Mouse (Mus musculus) hindbrain, embryonic 12.5 days (tissue): ENCODE measurements at regions not wholly inside any gene's neighbourhood (a gene's known extent, or its start where the extent isn't known, plus 50 kb on each side); places are given as distances from the start of the nearest gene placed in this dataset.

ENCODE experiments used
- ATAC-seq: fragments of 200-750 bp; cut with Nextera tagmentation; 2 replicates; pipeline ENCODE4 v1.8.0; 2017; ENCODE audit warnings: moderate TSS enrichment; ENCODE audit not compliant: low FRiP score
- H3K27ac ChIP-seq: fragments of 300-500 bp; sonication (generic); 2 replicates; pipeline ENCODE4 v1.5.1; 2016; ENCODE audit warnings: mild to moderate bottlenecking
- H3K27me3 ChIP-seq: fragments of 300-500 bp; sonication (generic); 2 replicates; pipeline ENCODE4 v1.6.1; 2016; ENCODE audit warnings: mild to moderate bottlenecking
- H3K36me3 ChIP-seq: fragments of 300-500 bp; sonication (generic); 2 replicates; pipeline ENCODE4 v1.6.1; 2016; ENCODE audit warnings: mild to moderate bottlenecking
- H3K4me1 ChIP-seq: fragments of 300-500 bp; sonication (generic); 2 replicates; pipeline ENCODE4 v1.6.1; 2016
- H3K4me2 ChIP-seq: fragments of 300-500 bp; sonication (generic); replicated peaks from 2 replicates; pipeline ENCODE4 v1.6.1; 2016; ENCODE audit warnings: mild to moderate bottlenecking
- H3K4me3 ChIP-seq: fragments of 300-500 bp; sonication (generic); 2 replicates; pipeline ENCODE4 v1.5.1; 2016; ENCODE audit warnings: mild to moderate bottlenecking
- H3K9ac ChIP-seq: fragments of 300-500 bp; sonication (generic); 2 replicates; pipeline ENCODE4 v1.6.1; 2016; ENCODE audit warnings: mild to moderate bottlenecking, moderate library complexity
- H3K9me3 ChIP-seq: fragments of 300-500 bp; sonication (generic); replicated peaks from 2 replicates; pipeline ENCODE4 v1.6.1; 2016; ENCODE audit warnings: mild to moderate bottlenecking
- WGBS: fragments of 180-500 bp; shearing (Covaris S2); methylation state at CpG from one replicate; pipeline ENCODE4 v1.1.7; 2016; 5-methylcytosine and 5-hydroxymethylcytosine counted together

DNA sequence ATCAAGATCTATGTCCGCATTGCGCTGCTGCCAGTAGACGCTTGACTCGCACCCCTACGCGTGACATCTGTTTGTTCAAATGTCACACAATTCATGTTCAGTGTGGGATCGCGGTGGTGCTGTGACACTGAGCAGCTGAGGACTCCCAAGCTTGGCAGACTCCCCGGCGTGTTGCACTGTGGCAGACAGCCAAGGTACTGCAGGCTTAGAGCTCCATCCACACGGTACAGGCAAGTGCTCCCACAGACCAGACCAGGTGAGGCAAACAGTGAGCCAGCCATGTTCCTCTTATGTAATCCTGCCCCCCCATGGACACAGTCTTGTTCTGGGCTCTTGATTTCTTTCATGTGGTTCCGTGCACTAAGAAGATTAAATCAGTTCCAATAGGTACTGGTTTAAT lies 205.5 kb upstream of the Myocd start:
- Histone ChIP-seq H3K4me1 (no peaks in the 10 kb centered on the region), H3K27ac (no peak overlapping the region), H3K4me2 (no peak overlapping the region), H3K27me3 (no peaks in the 10 kb centered on the region), H3K9me3 (no peaks in the 10 kb centered on the region), H3K4me3 (no peak overlapping the region), H3K36me3 (no peaks in the 10 kb centered on the region), H3K9ac (no peak overlapping the region)
- no peak for ATAC-seq
- WGBS = 92% methylated on average over 12 of the region's 12 CpGs

DNA sequence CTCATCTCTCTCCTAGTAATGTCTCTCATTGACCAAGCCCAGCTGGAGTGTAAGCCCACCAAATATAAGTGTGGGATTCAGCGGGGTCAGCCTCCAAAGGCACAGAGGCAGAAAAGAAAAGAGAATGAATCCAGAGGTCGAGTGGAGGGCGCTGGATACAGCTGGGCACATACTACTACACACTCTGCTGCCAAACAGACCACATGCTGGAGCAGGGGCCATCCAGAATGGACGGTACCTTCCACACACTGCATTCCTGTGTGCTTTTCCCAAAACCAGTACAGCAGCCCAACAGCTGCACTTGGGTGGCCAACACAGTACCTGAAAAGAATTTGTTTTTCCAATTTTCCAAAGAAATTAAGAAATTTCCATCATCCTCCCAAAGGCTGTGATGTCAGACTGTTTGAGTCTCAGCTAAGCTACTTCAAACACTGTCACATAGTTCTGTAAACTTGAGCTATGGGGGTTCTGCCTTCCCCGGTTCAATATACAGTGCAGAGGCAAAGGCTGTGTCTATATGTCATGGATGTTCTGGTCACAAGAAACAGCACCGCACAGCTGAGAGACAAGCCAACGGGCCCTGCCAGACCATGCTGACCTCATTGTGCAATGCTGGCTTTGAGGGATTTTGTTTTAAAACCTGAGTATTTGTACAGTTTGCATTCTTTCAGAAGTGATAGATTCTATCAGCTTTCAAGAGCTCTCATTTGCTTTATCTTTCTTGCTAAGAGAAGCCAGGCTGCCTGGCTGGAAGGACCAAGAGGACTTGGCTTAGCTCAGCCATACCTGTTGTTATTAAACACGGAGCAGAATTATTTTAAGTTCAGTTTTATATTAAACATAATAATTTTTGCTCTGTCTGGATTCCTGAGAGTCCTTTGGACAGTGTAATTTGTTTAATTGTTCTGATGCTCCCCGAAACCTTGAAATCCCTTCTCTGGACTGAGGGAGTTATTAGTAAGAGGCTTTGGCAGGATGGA lies 200.3 kb upstream of the Myocd start:
- Histone ChIP-seq H3K4me2 (no peak overlapping the region), H3K9me3 (no peaks in the 10 kb centered on the region), H3K27me3 (no peaks in the 10 kb centered on the region), H3K27ac (no peak overlapping the region), H3K36me3 (no peaks in the 10 kb centered on the region), H3K4me1 (no peaks in the 10 kb centered on the region), H3K9ac (no peak overlapping the region), H3K4me3 (no peak overlapping the region)
- WGBS = 84% methylated on average over 9 of the region's 9 CpGs
- no peak for ATAC-seq

DNA sequence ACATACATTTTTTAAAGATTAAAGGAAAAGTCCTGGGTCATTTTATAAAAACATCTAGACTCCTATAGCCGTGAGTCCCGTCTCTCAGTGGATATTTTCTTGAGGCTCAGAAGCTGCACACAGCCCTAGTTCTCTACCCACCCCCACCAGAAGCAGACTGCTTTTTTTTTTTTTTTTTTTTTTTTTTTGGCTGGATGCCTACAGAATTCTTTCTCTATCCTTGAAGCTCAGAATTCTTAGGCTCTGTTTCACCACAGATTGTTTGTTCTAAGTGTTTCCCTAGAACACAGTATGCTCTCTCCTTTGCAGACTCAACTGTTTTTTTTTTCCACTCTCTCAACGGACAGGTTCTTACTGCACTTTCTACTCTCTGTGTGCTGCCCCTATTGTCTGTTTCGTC lies 191.3 kb upstream of the Myocd start:
- H3K4me1 ChIP-seq = no peaks in the 10 kb centered on the region
- 76% methylated on average over 4 of the region's 4 CpGs for WGBS
- H3K36me3 ChIP-seq = no peaks in the 10 kb centered on the region
- no peak overlapping the region for H3K4me2 ChIP-seq
- ATAC-seq = no peak
- no peak overlapping the region for H3K27ac ChIP-seq
- no peaks in the 10 kb centered on the region for H3K9me3 ChIP-seq
- no peaks in the 10 kb centered on the region for H3K27me3 ChIP-seq
- no peak overlapping the region for H3K4me3 ChIP-seq
- no peak overlapping the region for H3K9ac ChIP-seq

DNA sequence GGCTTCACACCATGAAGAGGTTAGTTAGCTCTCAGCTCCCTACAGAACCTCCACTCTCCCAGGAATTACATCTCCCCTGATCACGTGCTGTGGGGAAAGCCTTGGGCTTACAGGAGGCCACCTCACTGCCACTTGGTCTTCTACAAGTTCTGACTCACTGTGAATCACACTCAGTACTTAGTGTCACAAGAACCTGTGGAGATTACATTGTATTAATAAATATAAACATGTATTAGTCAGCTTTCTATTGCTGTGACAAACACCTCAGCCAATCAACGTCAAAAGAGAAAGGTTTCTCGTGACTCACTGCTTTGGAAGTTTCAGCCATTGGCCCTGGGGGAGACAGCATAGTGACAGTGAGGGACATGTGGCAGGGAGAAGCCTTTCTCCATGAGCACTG lies 178.6 kb upstream of the Myocd start:
- H3K9ac ChIP-seq = no peak overlapping the region
- ATAC-seq = no peak
- H3K36me3 ChIP-seq = no peaks in the 10 kb centered on the region
- H3K4me3 ChIP-seq = no peak overlapping the region
- 84% methylated on average over 3 of the region's 3 CpGs for WGBS
- H3K27me3 ChIP-seq = no peaks in the 10 kb centered on the region
- no peaks in the 10 kb centered on the region for H3K9me3 ChIP-seq
- no peak overlapping the region for H3K4me2 ChIP-seq
- H3K27ac ChIP-seq = no peak overlapping the region
- H3K4me1 ChIP-seq = no peaks in the 10 kb centered on the region

DNA sequence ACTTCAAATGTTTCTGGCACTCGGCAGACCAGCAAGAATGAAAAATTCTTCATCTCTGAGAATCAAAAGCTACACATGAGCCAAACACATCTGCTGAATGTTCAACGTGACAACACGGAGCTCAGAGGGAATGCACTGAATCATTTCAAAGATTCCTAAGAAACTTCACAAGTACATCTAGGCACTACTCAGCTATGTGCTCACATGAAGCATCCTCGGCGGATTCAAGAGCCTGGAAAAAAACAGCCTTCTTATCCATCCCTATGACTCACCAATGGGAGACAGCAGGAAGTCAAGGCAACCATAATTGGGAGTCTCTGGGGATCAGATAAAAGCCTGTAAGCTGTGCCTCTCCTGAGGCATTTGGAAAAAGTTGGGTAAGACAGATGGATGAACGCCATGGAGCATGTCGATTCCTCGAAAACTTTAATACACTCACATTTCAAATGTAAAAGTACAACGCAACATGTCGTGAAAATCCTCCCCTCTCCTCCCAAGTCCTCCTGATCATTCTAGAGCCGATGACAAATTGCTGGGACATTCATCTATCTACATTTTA lies 173.8 kb upstream of the Myocd start:
- ATAC-seq = no peak

DNA sequence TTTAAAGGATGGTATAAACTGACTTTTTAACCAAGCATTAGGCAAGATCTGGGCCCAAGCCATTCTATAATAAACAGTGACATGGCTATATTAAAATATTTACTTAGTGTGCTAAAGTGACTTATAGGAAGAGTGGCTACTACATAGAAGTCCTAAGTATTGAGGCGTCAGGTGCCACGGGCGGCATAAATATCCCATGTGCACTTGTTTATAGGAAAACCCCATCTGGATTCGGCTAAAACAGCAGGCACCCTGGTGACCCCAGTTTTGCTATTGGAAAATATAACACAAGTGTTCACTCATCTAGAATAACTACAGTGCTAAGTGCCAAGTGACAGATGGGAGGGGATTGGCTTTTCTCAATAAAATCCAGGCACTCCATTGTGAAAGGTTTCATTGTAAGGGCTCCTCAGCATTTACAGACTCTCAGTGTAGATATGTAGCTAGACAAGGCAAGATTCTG lies 165.9 kb upstream of the Myocd start:
- Histone ChIP-seq H3K4me2 (no peak overlapping the region), H3K27me3 (no peaks in the 10 kb centered on the region)
- WGBS = 75% methylated on average over 4 of the region's 4 CpGs

More for the DNA sequence above, 173.8 kb upstream of the Myocd start:
- H3K27ac ChIP-seq = no peak overlapping the region
- no peaks in the 10 kb centered on the region for H3K4me1 ChIP-seq
- H3K36me3 ChIP-seq = no peaks in the 10 kb centered on the region
- no peak overlapping the region for H3K4me3 ChIP-seq
- no peak overlapping the region for H3K9ac ChIP-seq
- H3K9me3 ChIP-seq = no peaks in the 10 kb centered on the region
- H3K4me2 ChIP-seq = no peak overlapping the region
- H3K27me3 ChIP-seq = no peaks in the 10 kb centered on the region
- 90% methylated on average over 11 of the region's 11 CpGs for WGBS

DNA sequence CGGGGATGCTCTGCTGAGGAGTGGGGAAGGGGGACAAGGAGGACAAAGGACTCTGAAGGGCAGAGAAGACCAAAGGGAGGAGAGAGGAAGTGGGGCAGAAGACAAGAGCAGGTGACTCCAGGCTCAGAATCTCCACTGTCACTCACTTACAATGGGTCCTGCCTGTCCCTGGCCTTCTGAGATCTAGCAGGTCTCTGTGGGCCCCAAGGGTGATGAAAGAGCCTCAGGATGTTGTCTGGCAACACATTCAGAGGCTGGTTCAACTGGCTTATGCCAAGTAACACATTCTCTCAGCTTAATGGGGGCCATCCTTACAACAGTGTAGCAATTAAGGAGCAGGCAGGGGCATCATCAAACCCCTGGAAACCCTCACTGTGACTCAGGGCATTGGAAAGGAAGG lies 152.1 kb upstream of the Myocd start:
- no peak overlapping the region for H3K4me3 ChIP-seq
- H3K36me3 ChIP-seq = no peaks in the 10 kb centered on the region
- H3K27ac ChIP-seq = no peak overlapping the region
- no peak overlapping the region for H3K4me2 ChIP-seq
- no peaks in the 10 kb centered on the region for H3K27me3 ChIP-seq
- H3K9me3 ChIP-seq = no peaks in the 10 kb centered on the region
- H3K4me1 ChIP-seq = no peaks in the 10 kb centered on the region
- ATAC-seq = no peak
- H3K9ac ChIP-seq = no peak overlapping the region
- 18% methylated on average over 1 of the region's 1 CpGs for WGBS

More for the DNA sequence above, 165.9 kb upstream of the Myocd start:
- no peaks in the 10 kb centered on the region for H3K9me3 ChIP-seq
- H3K4me3 ChIP-seq = no peak overlapping the region
- H3K4me1 ChIP-seq = no peaks in the 10 kb centered on the region
- no peak for ATAC-seq
- no peak overlapping the region for H3K27ac ChIP-seq
- no peak overlapping the region for H3K9ac ChIP-seq
- H3K36me3 ChIP-seq = no peaks in the 10 kb centered on the region

DNA sequence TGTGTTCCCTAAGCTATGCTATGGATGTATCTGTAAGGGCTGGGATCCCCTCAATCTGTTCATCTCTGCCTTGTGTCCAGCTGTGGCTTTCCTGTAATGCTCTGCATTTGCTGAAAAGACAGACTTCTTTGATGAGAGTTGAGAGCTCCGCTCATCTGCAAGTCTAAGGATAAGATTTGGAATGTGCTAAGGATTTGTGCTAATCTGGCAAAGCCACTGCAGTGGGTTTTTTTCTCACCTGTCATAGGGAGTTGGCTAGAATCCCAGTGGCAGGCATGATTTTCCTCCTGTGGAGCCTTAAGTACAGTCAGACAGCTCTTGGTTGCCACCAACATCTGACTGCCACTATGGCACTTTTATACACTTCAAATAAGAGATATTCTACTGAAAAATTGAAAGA lies 138.8 kb upstream of the Myocd start:
- no peaks in the 10 kb centered on the region for H3K36me3 ChIP-seq
- H3K9ac ChIP-seq = no peak overlapping the region
- no peak overlapping the region for H3K4me3 ChIP-seq
- H3K4me2 ChIP-seq = no peak overlapping the region
- H3K27me3 ChIP-seq = no peaks in the 10 kb centered on the region
- ATAC-seq = no peak
- 81% methylated on average over 1 of the region's 1 CpGs for WGBS
- H3K27ac ChIP-seq = no peak overlapping the region
- no peaks in the 10 kb centered on the region for H3K4me1 ChIP-seq
- no peaks in the 10 kb centered on the region for H3K9me3 ChIP-seq

DNA sequence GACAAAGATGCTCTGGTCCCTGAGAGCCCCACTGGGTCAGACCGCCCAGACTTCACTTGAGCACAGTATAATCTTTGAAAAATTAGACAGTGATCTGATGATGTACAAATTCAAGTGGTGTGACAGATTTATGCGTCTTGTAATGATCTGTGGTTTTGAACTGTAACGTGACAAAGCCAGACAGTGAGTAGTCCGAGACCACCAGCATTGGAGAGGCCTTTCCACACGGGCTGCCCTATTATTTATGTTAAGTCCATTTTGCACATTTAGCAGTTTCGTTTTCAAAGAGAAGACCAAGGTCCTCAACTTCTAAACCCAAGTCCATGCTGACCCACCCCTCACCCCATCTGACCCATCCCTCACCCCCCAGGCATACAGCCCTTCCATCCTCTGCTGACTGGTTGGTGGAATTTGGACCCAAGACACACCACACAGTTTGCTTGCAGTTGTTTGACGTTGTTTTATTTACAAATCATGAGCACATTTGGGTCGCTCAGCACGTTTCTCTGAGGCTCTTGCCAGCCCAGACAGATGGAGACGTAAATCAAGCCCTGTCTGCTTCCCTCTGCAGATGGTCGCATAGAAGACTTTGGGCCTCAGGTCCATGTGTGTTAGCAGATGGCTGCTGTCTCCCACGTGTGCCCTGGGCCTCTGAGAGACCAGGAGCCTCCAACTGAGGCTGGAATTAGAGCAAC lies 132.8 kb upstream of the Myocd start:
- Histone ChIP-seq H3K36me3 (no peaks in the 10 kb centered on the region), H3K9ac (no peak overlapping the region)

DNA sequence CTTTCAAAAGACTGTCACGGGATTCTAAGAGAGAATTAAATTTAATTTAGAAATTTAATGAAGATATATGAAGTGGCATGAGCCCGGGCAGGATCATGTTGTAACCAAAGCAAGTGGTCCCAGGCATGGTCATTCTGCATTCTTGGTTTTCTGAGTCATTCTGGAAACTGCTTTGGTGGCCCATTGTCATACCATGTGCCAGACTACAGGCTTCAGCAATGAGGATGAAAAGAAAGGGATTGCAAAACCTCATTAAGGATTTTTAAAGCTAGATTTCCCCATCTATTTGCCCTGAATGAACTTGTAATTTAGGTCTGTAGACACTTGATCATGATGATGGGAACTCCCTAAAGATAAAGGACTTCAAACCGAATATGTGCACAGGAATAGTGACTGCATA lies 119.4 kb upstream of the Myocd start:
- WGBS = 82% methylated on average over 3 of the region's 3 CpGs
- Histone ChIP-seq H3K9me3 (no peaks in the 10 kb centered on the region), H3K27me3 (no peaks in the 10 kb centered on the region), H3K4me3 (no peak overlapping the region), H3K9ac (no peak overlapping the region), H3K27ac (no peak overlapping the region), H3K4me2 (no peak overlapping the region), H3K4me1 (0 out of 2 replicates have a peak, but pooled peaks cover 3% of the 10 kb centered on the region), H3K36me3 (no peaks in the 10 kb centered on the region)
- no peak for ATAC-seq

More for the DNA sequence above, 132.8 kb upstream of the Myocd start:
- no peak overlapping the region for H3K4me2 ChIP-seq
- H3K27me3 ChIP-seq = no peaks in the 10 kb centered on the region
- no peaks in the 10 kb centered on the region for H3K4me1 ChIP-seq
- WGBS = 77% methylated on average over 12 of the region's 12 CpGs
- no peak overlapping the region for H3K4me3 ChIP-seq
- ATAC-seq = no peak
- H3K27ac ChIP-seq = no peak overlapping the region
- no peaks in the 10 kb centered on the region for H3K9me3 ChIP-seq

DNA sequence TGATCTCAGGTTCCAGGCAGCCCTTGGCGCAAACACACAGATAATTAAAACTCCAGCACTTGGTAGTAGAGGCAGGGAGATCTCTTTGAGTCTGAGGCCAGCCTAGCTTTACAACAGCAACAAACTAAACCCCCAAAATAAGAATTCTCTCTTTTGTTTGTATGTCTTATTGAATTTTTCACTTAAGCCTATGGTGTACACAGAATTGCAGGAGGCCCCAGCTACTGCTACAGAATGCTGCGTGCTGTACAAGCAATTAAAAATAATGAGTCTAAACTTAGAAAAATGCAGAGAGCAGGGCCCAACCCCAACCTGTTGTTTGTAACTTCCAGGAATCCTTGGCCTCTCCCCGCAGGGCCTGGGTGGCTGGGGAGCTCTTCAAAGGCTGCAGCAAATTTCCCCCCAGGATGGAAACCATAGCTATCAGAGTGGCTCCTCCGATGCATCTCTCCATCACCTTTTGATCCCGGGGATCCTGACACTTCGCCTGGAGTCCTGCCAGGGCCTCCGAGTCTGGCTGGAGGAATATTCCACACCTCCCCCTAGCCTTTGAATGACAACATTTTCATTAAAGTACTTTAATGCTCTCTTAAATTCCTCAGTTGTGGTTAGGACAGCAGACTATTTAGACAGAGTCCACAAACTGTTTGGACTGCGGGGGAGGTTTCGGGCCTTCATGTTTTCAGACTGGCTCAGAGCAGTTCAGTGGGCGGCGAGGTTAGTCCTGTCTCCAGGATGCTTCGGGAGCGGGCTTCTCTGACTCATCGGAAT lies 116.7 kb upstream of the Myocd start:
- no peaks in the 10 kb centered on the region for H3K9me3 ChIP-seq
- H3K4me3 ChIP-seq = no peak overlapping the region
- no peaks in the 10 kb centered on the region for H3K27me3 ChIP-seq
- 60% methylated on average over 14 of the region's 14 CpGs for WGBS
- H3K36me3 ChIP-seq = no peaks in the 10 kb centered on the region
- no peak for ATAC-seq
- H3K4me2 ChIP-seq = no peak overlapping the region
- no peak overlapping the region for H3K27ac ChIP-seq
- H3K4me1 ChIP-seq = 0 out of 2 replicates have a peak, but pooled peaks cover 3% of the 10 kb centered on the region
- no peak overlapping the region for H3K9ac ChIP-seq

DNA sequence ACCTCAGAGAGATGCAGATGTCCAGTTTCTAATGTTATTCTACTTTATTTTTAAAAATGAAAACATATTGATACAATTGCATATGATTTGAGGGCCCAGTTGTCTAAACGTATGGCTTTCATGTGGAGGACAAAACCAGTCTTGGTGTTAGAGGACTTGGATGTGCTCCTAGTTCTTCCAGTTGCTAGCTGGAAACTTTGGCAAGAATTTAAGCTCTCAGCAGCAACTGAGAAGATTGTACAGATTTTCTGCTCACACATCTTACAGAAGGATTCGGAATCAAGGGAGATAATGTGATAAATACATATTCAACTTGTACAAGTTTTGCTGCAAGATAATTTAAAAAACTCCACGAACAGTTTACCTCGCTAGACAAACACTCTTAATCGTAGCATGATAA lies 105.6 kb upstream of the Myocd start:
- no peak for ATAC-seq

More for the DNA sequence above, 105.6 kb upstream of the Myocd start:
- WGBS = 81% methylated on average over 5 of the region's 5 CpGs
- H3K9ac ChIP-seq = no peak overlapping the region
- no peak overlapping the region for H3K4me3 ChIP-seq
- no peaks in the 10 kb centered on the region for H3K36me3 ChIP-seq
- H3K4me1 ChIP-seq = no peaks in the 10 kb centered on the region
- H3K27ac ChIP-seq = no peak overlapping the region
- H3K27me3 ChIP-seq = no peaks in the 10 kb centered on the region
- H3K4me2 ChIP-seq = no peak overlapping the region
- no peaks in the 10 kb centered on the region for H3K9me3 ChIP-seq
